Mouse (Mus musculus) myocyte (in vitro differentiated cells): ENCODE results near the gene Tcap.

Source experiments
- CEBPB ChIP-seq: IDR thresholded peaks from 2 replicates; pipeline ENCODE4 v1.6.1; 2011; ENCODE audit warnings: mild to moderate bottlenecking, moderate library complexity; ENCODE audit not compliant: poor library complexity, insufficient read depth, severe bottlenecking
- E2F4 ChIP-seq: IDR thresholded peaks from one replicate; pipeline ENCODE4 v1.6.1; 2011; ENCODE audit warnings: mild to moderate bottlenecking, control low read depth, moderate library complexity; ENCODE audit not compliant: insufficient read depth
- MYOD1 ChIP-seq, 3 experiments: IDR thresholded peaks; one replicate each; pipeline ENCODE4 v1.6.1; 2011; ENCODE audit warnings: control low read depth in 2 of 3, low read depth in 2 of 3, mild to moderate bottlenecking in 2 of 3, moderate library complexity in 1 of 3; ENCODE audit not compliant: insufficient read length in 2 of 3, control insufficient read depth in 1 of 3
- MYOG ChIP-seq, 3 experiments: IDR thresholded peaks; one replicate each; pipeline ENCODE4 v1.6.1; 2011; ENCODE audit warnings: control low read depth in 2 of 3, low read depth in 2 of 3, mild to moderate bottlenecking in 2 of 3; ENCODE audit not compliant: insufficient read length in 2 of 3, control insufficient read depth in 1 of 3, insufficient read depth in 1 of 3
- POLR2A ChIP-seq: IDR thresholded peaks from one replicate; pipeline ENCODE4 v1.6.1; 2011; ENCODE audit warnings: low read depth, mild to moderate bottlenecking, control low read depth, moderate library complexity; ENCODE audit not compliant: insufficient read length
- POLR2AphosphoS2 ChIP-seq: IDR thresholded peaks from one replicate; pipeline ENCODE4 v1.6.1; 2011; ENCODE audit warnings: low read depth, control low read depth; ENCODE audit not compliant: insufficient read length
- TCF12 ChIP-seq: IDR thresholded peaks from one replicate; pipeline ENCODE4 v1.6.1; 2011; ENCODE audit warnings: mild to moderate bottlenecking, control low read depth; ENCODE audit not compliant: poor library complexity, insufficient read depth, severe bottlenecking
- USF1 ChIP-seq: IDR thresholded peaks from one replicate; pipeline ENCODE4 v1.6.1; 2011; ENCODE audit warnings: low read depth, mild to moderate bottlenecking, control low read depth, moderate library complexity

GRCm38 (mm10) chr11:98372406-98372805 is 11.2 kb upstream of the Tcap start:
- TF ChIP-seq CEBPB (no peak), POLR2A (no peak), MYOD1 (IDR thresholded peaks at IDR 0.05; ENCODE audit: control insufficient read depth in 1 of 3, insufficient read length in 2 of 3, low read depth in 2 of 3) (no peak), POLR2AphosphoS2 (no peak), E2F4 (no peak), MYOG (IDR thresholded peaks at IDR 0.05; ENCODE audit: control insufficient read depth in 1 of 3, insufficient read depth in 1 of 3, insufficient read length in 2 of 3, low read depth in 2 of 3) (no peak), TCF12 (no peak), USF1 (no peak)
